Comparison of ENCODE assay signal across 20 mouse cellular contexts in the genomic region with DNA sequence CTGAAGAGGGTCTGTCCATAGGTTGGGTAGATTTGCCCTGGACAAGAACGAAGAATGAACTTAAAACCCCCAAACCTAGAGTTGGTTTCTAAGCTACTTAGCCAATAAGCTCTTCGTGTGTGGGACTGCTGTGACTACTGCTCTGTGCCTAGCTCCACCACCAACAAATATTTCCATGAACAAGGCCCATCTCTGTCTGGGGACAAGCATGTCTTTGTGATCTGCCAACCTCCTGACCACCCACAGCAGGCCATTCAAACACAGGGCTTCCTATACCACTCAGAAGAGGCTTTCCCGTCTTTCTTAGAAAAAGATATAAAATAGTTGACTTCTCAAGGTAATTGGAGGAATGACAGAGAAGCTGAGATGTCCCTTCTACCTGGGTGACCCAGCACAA. TPM values are rescaled to one million over a fixed set of nuclear protein-coding genes. Genes with fewer than 3 reads are reported as not detected.
A peak's percentile ranks its signal among the peaks of the same experiment; 100 is the strongest.
DNase-seq lines count a peak whose midpoint lies in the region; ATAC-seq and TF ChIP-seq lines count a peak whose summit lies in the region.
"Had no signal": no experiment of that assay in that cellular context is flagged by ENCODE, and none has a peak within 500 bp of the region (broad histone marks: within the 10 kb centered on the region; RNA-seq: fewer than 3 reads in every experiment).

No protein-coding gene starts in this region.

- H3K9me3 ChIP-seq in neural tube, embryonic 13.5 days, result no peaks in the 10 kb centered on the region
- no peaks in the 10 kb centered on the region for H3K9me3 ChIP-seq in neural tube, embryonic 15.5 days (replicated peaks)
- no peaks in the 10 kb centered on the region for H3K9me3 ChIP-seq in erythroblast, embryonic 14.5 days (ENCODE audit: control insufficient read depth, low read length)
- no peaks in the 10 kb centered on the region for H3K9me3 ChIP-seq in intestine, embryonic 16.5 days (ENCODE audit: control insufficient read depth, low read length)
- H3K9me3 ChIP-seq: heart, embryonic 15.5 days; limb, embryonic 13.5 days; midbrain, embryonic 12.5 days had no signal

- DNase-seq in layer of hippocampus, adult 8-10 months (ENCODE audit: low spot score in 2 of 2), result peak; percentile 29 to 51
- DNase-seq in layer of hippocampus, postnatal 36 days, result no peak
- DNase-seq in telencephalon, adult 2 months (ENCODE audit: low read depth, low spot score), result peak; percentile 69
- DNase-seq in heart, adult 2 months, result no peak
- DNase-seq: adrenal gland, adult 2 months; B cell, adult 2 months; cerebellum, adult 11 months; cerebellum, postnatal 14 days; embryo, embryonic 11 days; heart, adult 11 months; kidney, adult 11 months; right cerebral cortex, postnatal 4 days had no signal

- TF ChIP-seq EP300 in heart, adult 2 months (IDR thresholded peaks at IDR 0.05; ENCODE audit: insufficient read depth, low read depth, low read length), result no peak

- no peak for TF ChIP-seq CTCF in heart, adult 2 months (IDR thresholded peaks at IDR 0.05)

- H3K4me1 ChIP-seq in neural tube, embryonic 13.5 days (replicated peaks), result no peaks in the 10 kb centered on the region
- H3K4me1 ChIP-seq in neural tube, embryonic 15.5 days, result 0 out of 2 replicates have a peak, but pooled peaks cover 3% of the 10 kb centered on the region
- H3K4me1 ChIP-seq in erythroblast, embryonic 14.5 days (ENCODE audit: control insufficient read depth), result peaks cover 60% of the 10 kb centered on the region
- H3K4me1 ChIP-seq in intestine, embryonic 16.5 days (ENCODE audit: control insufficient read depth, insufficient read depth, low read length), result peaks cover 9% of the 10 kb centered on the region; the same call in 1 of the 2 replicates
- H3K4me1 ChIP-seq in heart, adult 2 months (ENCODE audit: control insufficient read depth, insufficient read depth, low read length), result no peaks in the 10 kb centered on the region

- H3K27me3 ChIP-seq in neural tube, embryonic 13.5 days, result peaks cover 32% of the 10 kb centered on the region
- H3K27me3 ChIP-seq in neural tube, embryonic 15.5 days (replicated peaks), result peaks cover 33% of the 10 kb centered on the region
- peaks cover 18% of the 10 kb centered on the region for H3K27me3 ChIP-seq in erythroblast, embryonic 14.5 days (ENCODE audit: control insufficient read depth)
- no peaks in the 10 kb centered on the region for H3K27me3 ChIP-seq in intestine, embryonic 16.5 days (replicated peaks; ENCODE audit: control insufficient read depth, insufficient read depth, low read length)
- no peaks in the 10 kb centered on the region for H3K27me3 ChIP-seq in heart, adult 2 months (ENCODE audit: control insufficient read depth, insufficient read depth, low read length)

- no peak overlapping the region for H3K4me2 ChIP-seq in neural tube, embryonic 13.5 days
- no peak overlapping the region for H3K4me2 ChIP-seq in neural tube, embryonic 15.5 days
- no peak overlapping the region for H3K4me2 ChIP-seq in intestine, embryonic 16.5 days (ENCODE audit: low read depth, low read length)
- H3K4me2 ChIP-seq: heart, embryonic 15.5 days; limb, embryonic 13.5 days; midbrain, embryonic 12.5 days had no signal

- H3K79me2 ChIP-seq in heart, adult 2 months (replicated peaks; ENCODE audit: control insufficient read depth, insufficient read depth, low read length), result no peaks in the 10 kb centered on the region

- no peak for TF ChIP-seq POLR2A in heart, adult 2 months (IDR thresholded peaks at IDR 0.05; ENCODE audit: insufficient read depth, low read depth, low read length)

- no peaks in the 10 kb centered on the region for H3K36me3 ChIP-seq in neural tube, embryonic 13.5 days
- H3K36me3 ChIP-seq in neural tube, embryonic 15.5 days, result no peaks in the 10 kb centered on the region
- H3K36me3 ChIP-seq in erythroblast, embryonic 14.5 days (ENCODE audit: control insufficient read depth), result peaks cover 4% of the 10 kb centered on the region
- H3K36me3 ChIP-seq in intestine, embryonic 16.5 days (ENCODE audit: control insufficient read depth, insufficient read depth, low read length), result no peaks in the 10 kb centered on the region
- H3K36me3 ChIP-seq in heart, adult 2 months (ENCODE audit: control insufficient read depth, insufficient read depth, low read length), result no peaks in the 10 kb centered on the region
- H3K36me3 ChIP-seq: heart, embryonic 15.5 days; limb, embryonic 13.5 days; midbrain, embryonic 12.5 days had no signal

- peak overlapping the region; percentile 26; the same call in 1 of the 2 replicates for H3K9ac ChIP-seq in neural tube, embryonic 13.5 days
- no peak overlapping the region for H3K9ac ChIP-seq in neural tube, embryonic 15.5 days (replicated peaks)
- H3K9ac ChIP-seq in intestine, embryonic 16.5 days (ENCODE audit: low read depth, low read length), result no peak overlapping the region
- H3K9ac ChIP-seq in heart, adult 2 months (ENCODE audit: low read depth, low read length), result no peak overlapping the region
- H3K9ac ChIP-seq: heart, embryonic 15.5 days; limb, embryonic 13.5 days; midbrain, embryonic 12.5 days had no signal

- 59% methylated on average over 3 of the region's 3 CpGs for WGBS in neural tube, embryonic 13.5 days
- WGBS in neural tube, embryonic 15.5 days, result 83% methylated on average over 3 of the region's 3 CpGs
- WGBS in intestine, embryonic 16.5 days, result 69% methylated on average over 3 of the region's 3 CpGs
- 62% methylated on average over 3 of the region's 3 CpGs for WGBS in heart, adult 2 months

- intact Hi-C loops in heart, adult 2 months (cut with DNase I), result no loop called here

- H3K27ac ChIP-seq in neural tube, embryonic 13.5 days (replicated peaks), result no peak overlapping the region
- H3K27ac ChIP-seq in neural tube, embryonic 15.5 days (replicated peaks), result no peak overlapping the region
- H3K27ac ChIP-seq in intestine, embryonic 16.5 days (ENCODE audit: low read length), result no peak overlapping the region
- no peak overlapping the region for H3K27ac ChIP-seq in heart, adult 2 months
- H3K27ac ChIP-seq: heart, embryonic 15.5 days; limb, embryonic 13.5 days; midbrain, embryonic 12.5 days had no signal

- no peak overlapping the region for H3K4me3 ChIP-seq in neural tube, embryonic 13.5 days
- H3K4me3 ChIP-seq in neural tube, embryonic 15.5 days (replicated peaks), result no peak overlapping the region
- H3K4me3 ChIP-seq in erythroblast, embryonic 14.5 days (replicated peaks), result peak overlapping the region; percentile 44
- no peak overlapping the region for H3K4me3 ChIP-seq in intestine, embryonic 16.5 days (ENCODE audit: low read length)
- no peak overlapping the region for H3K4me3 ChIP-seq in heart, adult 2 months
- H3K4me3 ChIP-seq: heart, embryonic 15.5 days; limb, embryonic 13.5 days; midbrain, embryonic 12.5 days had no signal

- ATAC-seq in neural tube, embryonic 13.5 days (ENCODE audit: low read depth), result no peak
- ATAC-seq in neural tube, embryonic 15.5 days (ENCODE audit: low FRiP score), result no peak
- ATAC-seq in intestine, embryonic 16.5 days, result no peak
- ATAC-seq: hindbrain, embryonic 16.5 days had no signal

RNA-seq across cellular contexts. Expression of gene Eps8l2, which starts 26.4 kb away (rescaled TPM):
- total RNA-seq in layer of hippocampus, adult 8-10 months (2022), result 1 to 10 TPM; 3.6 to 7.2 (median 6.4) TPM
- 1 to 10 TPM; 4.6 to 5.8 TPM for total RNA-seq in layer of hippocampus, postnatal 36 days (2021)
- polyA plus RNA-seq in neural tube, embryonic 13.5 days (2015; fragmentation: Nextera tagmentation; extraction: Ambion mirVana), result 0.43 and 0.76 TPM in 2 replicates
- 0.23 and 10.7 TPM in 2 replicates for polyA plus RNA-seq in neural tube, embryonic 15.5 days (2015; fragmentation: Nextera tagmentation; extraction: Ambion mirVana)
- polyA plus RNA-seq in erythroblast, embryonic 14.5 days (2012), result 0.05 and 0.09 TPM in 2 replicates
- polyA plus RNA-seq in intestine, embryonic 16.5 days (2015; fragmentation: Nextera tagmentation; extraction: Ambion mirVana), result 191 and 214 TPM in 2 replicates
- total RNA-seq in heart, adult 2 months (2021), result 1 to 10 TPM; 3.8 to 4.3 TPM
- 5.8 and 8.9 TPM in 2 replicates for polyA plus RNA-seq in heart, adult 2 months (2012; rRNA removed)

RNA-seq across cellular contexts. Expression of gene Taldo1, which starts 27.0 kb away (rescaled TPM):
- 100 to 1,000 TPM; 107 to 127 (median 116) TPM for total RNA-seq in layer of hippocampus, adult 8-10 months (2022)
- total RNA-seq in layer of hippocampus, postnatal 36 days (2021), result 100 to 1,000 TPM; 119 to 121 TPM
- polyA plus RNA-seq in neural tube, embryonic 13.5 days (2015; fragmentation: Nextera tagmentation; extraction: Ambion mirVana), result 328 and 340 TPM in 2 replicates
- polyA plus RNA-seq in neural tube, embryonic 15.5 days (2015; fragmentation: Nextera tagmentation; extraction: Ambion mirVana), result 269 and 298 TPM in 2 replicates
- polyA plus RNA-seq in erythroblast, embryonic 14.5 days (2012), result 53.1 and 91.9 TPM in 2 replicates
- polyA plus RNA-seq in intestine, embryonic 16.5 days (2015; fragmentation: Nextera tagmentation; extraction: Ambion mirVana), result 567 and 582 TPM in 2 replicates
- total RNA-seq in heart, adult 2 months (2021), result 100 to 1,000 TPM; 110 to 116 TPM
- polyA plus RNA-seq in heart, adult 2 months (2012; rRNA removed), result 132 and 135 TPM in 2 replicates

RNA-seq across cellular contexts. Expression of gene Tmem80, which starts 37.5 kb away (rescaled TPM):
- 10 to 100 TPM; 32.4 to 36.5 (median 34.7) TPM for total RNA-seq in layer of hippocampus, adult 8-10 months (2022)
- total RNA-seq in layer of hippocampus, postnatal 36 days (2021), result 10 to 100 TPM; 32.4 to 34.3 TPM
- 58.7 and 60.8 TPM in 2 replicates for polyA plus RNA-seq in neural tube, embryonic 13.5 days (2015; fragmentation: Nextera tagmentation; extraction: Ambion mirVana)
- polyA plus RNA-seq in neural tube, embryonic 15.5 days (2015; fragmentation: Nextera tagmentation; extraction: Ambion mirVana), result 50.5 and 55.8 TPM in 2 replicates
- polyA plus RNA-seq in erythroblast, embryonic 14.5 days (2012), result 4.6 TPM in 2 replicates
- polyA plus RNA-seq in intestine, embryonic 16.5 days (2015; fragmentation: Nextera tagmentation; extraction: Ambion mirVana), result 32.4 and 34.2 TPM in 2 replicates
- 10 to 100 TPM; 13.5 to 14.9 TPM for total RNA-seq in heart, adult 2 months (2021)
- polyA plus RNA-seq in heart, adult 2 months (2012; rRNA removed), result 28.9 and 34.5 TPM in 2 replicates

RNA-seq across cellular contexts. Expression of gene Deaf1, which starts 37.6 kb away (rescaled TPM):
- 10 to 100 TPM; 67.9 to 84.7 (median 78.5) TPM for total RNA-seq in layer of hippocampus, adult 8-10 months (2022)
- 10 to 100 TPM; 79.4 to 82.5 TPM for total RNA-seq in layer of hippocampus, postnatal 36 days (2021)
- 150 and 156 TPM in 2 replicates for polyA plus RNA-seq in neural tube, embryonic 13.5 days (2015; fragmentation: Nextera tagmentation; extraction: Ambion mirVana)
- 178 and 200 TPM in 2 replicates for polyA plus RNA-seq in neural tube, embryonic 15.5 days (2015; fragmentation: Nextera tagmentation; extraction: Ambion mirVana)
- polyA plus RNA-seq in erythroblast, embryonic 14.5 days (2012), result 7.6 and 8.1 TPM in 2 replicates
- polyA plus RNA-seq in intestine, embryonic 16.5 days (2015; fragmentation: Nextera tagmentation; extraction: Ambion mirVana), result 61.0 and 64.4 TPM in 2 replicates
- total RNA-seq in heart, adult 2 months (2021), result 10 to 100 TPM; 10.8 to 13.5 TPM
- 9.7 and 9.8 TPM in 2 replicates for polyA plus RNA-seq in heart, adult 2 months (2012; rRNA removed)

RNA-seq across cellular contexts. Expression of gene Gatd1, which starts 48.9 kb away (rescaled TPM):
- 10 to 100 TPM; 36.8 to 41.3 (median 38.6) TPM for total RNA-seq in layer of hippocampus, adult 8-10 months (2022)
- total RNA-seq in layer of hippocampus, postnatal 36 days (2021), result 10 to 100 TPM; 42.2 to 48.4 TPM
- 47.0 and 51.4 TPM in 2 replicates for polyA plus RNA-seq in neural tube, embryonic 13.5 days (2015; fragmentation: Nextera tagmentation; extraction: Ambion mirVana)
- 49.3 and 50.4 TPM in 2 replicates for polyA plus RNA-seq in neural tube, embryonic 15.5 days (2015; fragmentation: Nextera tagmentation; extraction: Ambion mirVana)
- polyA plus RNA-seq in erythroblast, embryonic 14.5 days (2012), result 0.16 and 0.42 TPM in 2 replicates
- polyA plus RNA-seq in intestine, embryonic 16.5 days (2015; fragmentation: Nextera tagmentation; extraction: Ambion mirVana), result 47.5 and 48.2 TPM in 2 replicates
- total RNA-seq in heart, adult 2 months (2021), result 10 to 100 TPM; 13.4 to 14.9 TPM
- polyA plus RNA-seq in heart, adult 2 months (2012; rRNA removed), result 23.4 and 29.5 TPM in 2 replicates

Comparison
In these comparisons a context has a peak if more than half of its experiments do, and no peak if none do; other contexts are left out.
1. DNase-seq: peak in layer of hippocampus, adult 8-10 months (2 of 2) and telencephalon, adult 2 months (single experiment); none in layer of hippocampus, postnatal 36 days (0 of 2) and heart, adult 2 months (0 of 2).
2. RNA of gene Eps8l2, which starts 26.4 kb away (polyA plus RNA-seq): 191 to 214 TPM in intestine, embryonic 16.5 days; 5.8 to 8.9 TPM in heart, adult 2 months, 0.43 to 0.76 TPM in neural tube, embryonic 13.5 days, 0.23 to 10.7 TPM in neural tube, embryonic 15.5 days and 0.05 to 0.09 TPM in erythroblast, embryonic 14.5 days; every median in the first group is over 10 times any median in the second.